ENCODE assay signal across 9 mouse cellular contexts in genomic region chr8:124257363-124257762, GRCm38 (mm10). TPM values are rescaled to one million over a fixed set of nuclear protein-coding genes. Genes with fewer than 3 reads are reported as not detected.
DNase-seq lines count a peak whose midpoint lies in the region; ATAC-seq and TF ChIP-seq lines count a peak whose summit lies in the region.
"Had no signal": no experiment of that assay in that cellular context is flagged by ENCODE, and none has a peak within 500 bp of the region (broad histone marks: within the 10 kb centered on the region; RNA-seq: fewer than 3 reads in every experiment).

No protein-coding gene starts in this region.

- peak overlapping the region; percentile 54 for H3K9ac ChIP-seq in heart, embryonic 13.5 days

- H3K9me3 ChIP-seq in heart, embryonic 13.5 days, result no peaks in the 10 kb centered on the region
- H3K9me3 ChIP-seq: limb, embryonic 13.5 days had no signal

- H3K4me3 ChIP-seq in thymus, adult 2 months (ENCODE audit: control insufficient read depth, insufficient read depth, low read length), result no peak overlapping the region
- no peak overlapping the region for H3K4me3 ChIP-seq in heart, embryonic 13.5 days
- no peak overlapping the region for H3K4me3 ChIP-seq in layer of hippocampus, adult 2 months
- H3K4me3 ChIP-seq: limb, embryonic 13.5 days had no signal

- no peaks in the 10 kb centered on the region for H3K36me3 ChIP-seq in thymus, adult 2 months (ENCODE audit: control insufficient read depth, insufficient read depth, low read length)
- peaks cover 5% of the 10 kb centered on the region; the same call in 1 of the 2 replicates for H3K36me3 ChIP-seq in heart, embryonic 13.5 days

- H3K27me3 ChIP-seq in thymus, adult 2 months (ENCODE audit: control insufficient read depth, insufficient read depth, low read length), result no peaks in the 10 kb centered on the region
- no peaks in the 10 kb centered on the region for H3K27me3 ChIP-seq in heart, embryonic 13.5 days (replicated peaks)
- H3K27me3 ChIP-seq: limb, embryonic 13.5 days had no signal

- DNase-seq in thymus, adult 2 months, result no peak
- no peak for DNase-seq in thymus, postnatal 0 days (ENCODE audit: low spot score)
- DNase-seq in fibroblast of lung, adult 2 months (ENCODE audit: low read depth), result peak; percentile 76
- peak; percentile 42 to 54 for DNase-seq in layer of hippocampus, adult 2 months (ENCODE audit: low spot score in 2 of 2)
- DNase-seq in testis, postnatal 10 days (ENCODE audit: low spot score), result peak; percentile 78
- DNase-seq in thymus, postnatal 4 days, result no peak

- peak; percentile 14; the same call in 1 of the 2 replicates for ATAC-seq in heart, embryonic 13.5 days (ENCODE audit: extremely low read depth, insufficient number of reproducible peaks, low FRiP score, low TSS enrichment)
- ATAC-seq in megakaryocyte-erythroid progenitor cell, adult 5-6 weeks (replicated peaks; ENCODE audit: low FRiP score, low TSS enrichment, poor library complexity, severe bottlenecking), result peak; percentile 45

- WGBS in thymus, adult 2 months, result 16% methylated on average over 10 of the region's 10 CpGs
- 44% methylated on average over 10 of the region's 10 CpGs for WGBS in heart, embryonic 13.5 days

- peaks cover 82% of the 10 kb centered on the region for H3K4me1 ChIP-seq in thymus, adult 2 months (replicated peaks; ENCODE audit: control insufficient read depth, insufficient read depth, low read length)
- peaks cover 72% of the 10 kb centered on the region for H3K4me1 ChIP-seq in heart, embryonic 13.5 days

- TF ChIP-seq CTCF in thymus, adult 2 months (IDR thresholded peaks at IDR 0.05; ENCODE audit: borderline replicate concordance, control insufficient read depth, extremely low read depth, insufficient read depth, low read length, poor library complexity), result no peak
- TF ChIP-seq CTCF in layer of hippocampus, adult 2 months (conservative IDR thresholded peaks at IDR 0.05), result no peak

- no peak for TF ChIP-seq POLR2A in thymus, adult 2 months (IDR thresholded peaks at IDR 0.05; ENCODE audit: control insufficient read depth, extremely low read depth, insufficient read depth, low read length, poor library complexity)

- peak overlapping the region; percentile 32 for H3K4me2 ChIP-seq in heart, embryonic 13.5 days
- H3K4me2 ChIP-seq: limb, embryonic 13.5 days had no signal

- peak overlapping the region; percentile 26; the same call in 1 of the 2 replicates for H3K27ac ChIP-seq in thymus, adult 2 months (ENCODE audit: control insufficient read depth, insufficient read depth, low read length)
- H3K27ac ChIP-seq in heart, embryonic 13.5 days (replicated peaks), result peak overlapping the region; percentile 71
- H3K27ac ChIP-seq in layer of hippocampus, adult 2 months, result peak overlapping the region; percentile 83

RNA-seq across cellular contexts. Expression of gene Galnt2, which starts 26.2 kb away (rescaled TPM):
- 22.2 and 29.0 TPM in 2 replicates for polyA plus RNA-seq in thymus, adult 2 months (2012; rRNA removed)
- polyA plus RNA-seq in thymus, postnatal 0 days (2015; fragmentation: Nextera tagmentation; extraction: Ambion mirVana), result 70.9 and 73.9 TPM in 2 replicates
- polyA plus RNA-seq in heart, embryonic 13.5 days (2015; fragmentation: Nextera tagmentation; extraction: Ambion mirVana), result 42.8 and 47.2 TPM in 2 replicates
- 10 to 100 TPM; 34.5 to 44.5 TPM for total RNA-seq in layer of hippocampus, adult 2 months (2021)
- 9.5 and 12.4 TPM in 2 replicates for total RNA-seq in megakaryocyte-erythroid progenitor cell, adult 5-6 weeks (2014; fragmentation: Nextera tagmentation)
- 1.9 and 6.8 TPM in 2 replicates for total RNA-seq in megakaryocyte-erythroid progenitor cell, adult 5-6 weeks (2017)

Comparison
In these comparisons a context has a peak if more than half of its experiments do, and no peak if none do; other contexts are left out.
1. DNase-seq: peak in fibroblast of lung, adult 2 months (single experiment), layer of hippocampus, adult 2 months (2 of 2) and testis, postnatal 10 days (single experiment); none in thymus, adult 2 months (single experiment), thymus, postnatal 0 days (single experiment) and thymus, postnatal 4 days (single experiment).
2. H3K27ac ChIP-seq: peak in every context shown above with its lines; median percentile 83 in layer of hippocampus, adult 2 months; 71 in heart, embryonic 13.5 days; 26 in thymus, adult 2 months.